Mouse (Mus musculus) embryonic fibroblast, embryonic 13.5 days (primary cell): ENCODE results near the gene Eef1g.

Source experiments
- CTCF ChIP-seq: IDR thresholded peaks from 2 replicates; pipeline ENCODE4 v1.5.1; 2011; ENCODE audit warnings: mild to moderate bottlenecking, control low read depth, low read length, moderate library complexity, borderline replicate concordance; ENCODE audit not compliant: insufficient read depth
- POLR2A ChIP-seq: IDR thresholded peaks from 2 replicates; pipeline ENCODE4 v1.6.1; 2011; ENCODE audit warnings: low read depth, mild to moderate bottlenecking, control low read depth, low read length, moderate library complexity

DNA sequence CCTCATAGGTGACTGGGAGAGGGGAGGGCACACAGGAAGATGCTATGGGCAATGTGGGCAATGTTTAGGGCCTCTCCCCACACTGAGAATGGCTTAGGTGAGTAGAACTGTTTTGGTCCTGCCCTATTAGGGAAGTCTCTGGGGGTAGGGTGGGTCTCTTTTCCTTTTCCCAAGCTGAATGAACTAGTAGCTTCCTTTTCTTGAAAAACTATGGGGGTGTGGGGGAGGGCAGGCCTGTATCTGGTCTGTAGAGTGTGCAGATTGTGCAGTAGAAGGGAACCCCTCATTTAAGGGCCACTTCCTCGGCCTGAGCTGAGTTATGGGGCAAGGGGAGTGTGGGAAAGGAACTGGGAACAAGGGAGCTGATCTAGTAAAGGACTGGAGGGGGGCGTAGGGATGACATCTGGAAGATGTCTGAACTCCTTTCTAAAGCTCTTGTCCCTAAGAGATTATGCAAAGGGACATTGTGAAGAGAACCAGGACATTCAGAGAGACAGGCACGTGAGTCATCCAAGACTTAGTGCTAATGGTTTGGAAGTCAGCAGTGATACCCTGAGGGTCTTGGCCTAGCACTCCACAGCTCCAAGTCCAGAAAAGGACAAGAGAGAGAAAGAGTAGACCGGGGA, 24.5 kb downstream of the Eef1g start:
- peak; percentile 6 for TF ChIP-seq POLR2A
- no peak for TF ChIP-seq CTCF
